Mouse (Mus musculus) hindlimb bud, embryonic 11.5 days (tissue): ENCODE data around the gene Birc3.

Experiments used
- DNase-seq: peaks from one replicate; pipeline ENCODE4 v3.0.0-alpha.2; 2012; ENCODE audit warnings: low read depth, low spot score; ENCODE audit errors: extremely low spot score

Gene Birc3

GRCm38 (mm10) chr9:7828706-7829105 lies 44.3 kb downstream of the Birc3 start:
- no peak for DNase-seq

- no peak for DNase-seq
Observed at GRCm38 (mm10) chr9:7824916-7825315, 48.1 kb downstream of the Birc3 start.

GRCm38 (mm10) chr9:7822758-7823157 lies 50.2 kb downstream of the Birc3 start:
- no peak for DNase-seq

GRCm38 (mm10) chr9:7805101-7805506 lies 67.9 kb downstream of the Birc3 start:
- no peak for DNase-seq
